Mouse (Mus musculus) T-helper 17 cell (primary cell): ENCODE data around the gene Foxl1.

Experiments
- in situ Hi-C, 2 experiments: fragments of 300-600 bp; cut with MboI, MseI; formaldehyde crosslinking; loops; 1 replicate in 1 of 2; 2 replicates in 1 of 2; pipeline ENCODE4 v1.15.1; 2025; ENCODE audit warnings: high pct_unique_total_duplicates in 2 of 2

Gene Foxl1

DNA sequence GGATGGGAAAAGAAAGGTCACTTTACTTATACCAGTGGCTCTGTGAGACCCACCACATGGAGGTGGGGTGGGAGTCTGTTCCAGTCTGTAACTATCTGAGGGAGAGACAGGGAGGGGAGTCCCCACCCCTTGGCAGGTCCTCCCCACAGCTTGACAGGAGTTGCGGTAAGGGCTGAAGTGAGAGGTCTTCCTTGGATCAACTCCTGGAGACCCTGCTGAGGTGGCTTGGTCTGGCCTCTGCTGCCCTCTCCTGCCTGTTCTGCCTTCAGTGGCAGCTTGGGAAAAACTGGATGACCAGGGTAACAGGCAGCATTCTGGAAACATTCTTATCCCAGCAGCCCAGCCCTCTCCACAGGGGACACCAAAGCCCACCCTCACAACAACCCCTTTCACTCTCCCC lies 37.0 kb upstream of the Foxl1 start:
- in situ Hi-C loops = loop anchor here (5.0 to 25.0 kb wide), 2 partner anchors 118 to 453 kb away; partner anchors contain the start of gene 1190005I06Rik (in 1 of the 2)

DNA sequence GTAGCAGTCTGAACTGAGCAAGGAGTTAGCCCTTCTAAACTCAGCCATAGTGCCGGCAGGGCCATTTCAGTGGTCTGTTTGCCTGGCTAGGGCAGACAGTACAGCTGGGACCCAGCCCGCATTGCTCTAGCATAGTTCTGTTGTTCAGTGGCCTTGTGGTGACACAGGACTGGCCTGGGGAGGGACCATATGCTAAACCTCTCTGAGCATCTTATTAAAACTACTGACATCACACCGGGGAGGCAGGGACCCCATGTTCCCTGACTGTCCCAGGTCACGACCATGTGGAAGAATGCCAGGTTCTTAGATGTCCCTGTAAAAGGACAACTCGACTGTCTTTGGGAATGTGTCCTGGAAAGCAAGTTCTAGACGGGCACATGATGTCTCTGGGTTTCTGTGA lies 35.6 kb upstream of the Foxl1 start:
- in situ Hi-C loops = loop anchor here (5.0 to 25.0 kb wide), 2 partner anchors 120 to 455 kb away; partner anchors contain the start of gene 1190005I06Rik (in 1 of the 2)

DNA sequence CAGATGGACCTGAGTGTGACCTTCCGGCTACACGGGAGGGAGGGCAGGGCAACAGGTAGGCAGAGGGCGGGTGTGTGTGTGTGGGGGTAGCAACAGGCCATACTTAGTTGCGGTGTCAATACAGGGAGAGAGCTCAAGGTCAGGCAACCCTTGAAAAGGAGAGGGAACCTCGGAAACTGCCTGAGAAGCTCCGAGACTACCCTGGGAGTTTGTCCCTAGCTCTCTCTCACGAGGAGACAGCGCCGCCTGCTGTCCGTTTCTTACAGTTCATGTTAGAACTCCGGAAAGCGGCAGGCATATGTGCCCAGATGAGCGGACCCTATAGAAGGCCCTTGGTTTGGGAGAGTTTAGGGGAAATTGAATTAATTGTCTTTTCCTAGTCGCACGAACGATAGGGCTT lies 35.1 kb upstream of the Foxl1 start:
- in situ Hi-C loops = loop anchor here (5.0 to 25.0 kb wide), 2 partner anchors 120 to 455 kb away; partner anchors contain the start of gene 1190005I06Rik (in 1 of the 2)

DNA sequence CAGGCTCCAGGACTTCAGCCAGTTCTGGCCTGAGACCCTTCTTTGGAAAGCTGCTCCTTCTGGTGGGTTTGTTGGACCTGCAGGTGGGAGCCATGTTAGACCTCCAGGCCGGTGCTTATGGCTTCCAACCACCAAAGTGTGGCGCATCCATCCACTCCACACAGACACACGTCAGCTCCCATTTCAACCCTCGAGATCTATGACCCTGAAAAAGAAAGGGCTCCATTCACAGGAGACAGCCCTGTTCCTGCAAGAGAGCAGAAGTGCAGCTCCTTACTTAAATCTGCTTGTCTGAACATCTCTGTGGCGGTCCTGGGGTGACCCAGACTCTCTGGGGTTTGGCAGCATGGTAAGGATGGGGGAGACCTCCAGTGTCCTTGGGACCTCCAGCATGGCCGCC lies 34.2 kb upstream of the Foxl1 start:
- in situ Hi-C loops = loop anchor here (5.0 to 25.0 kb wide), 2 partner anchors 121 to 456 kb away; partner anchors contain the start of gene 1190005I06Rik (in 1 of the 2)

DNA sequence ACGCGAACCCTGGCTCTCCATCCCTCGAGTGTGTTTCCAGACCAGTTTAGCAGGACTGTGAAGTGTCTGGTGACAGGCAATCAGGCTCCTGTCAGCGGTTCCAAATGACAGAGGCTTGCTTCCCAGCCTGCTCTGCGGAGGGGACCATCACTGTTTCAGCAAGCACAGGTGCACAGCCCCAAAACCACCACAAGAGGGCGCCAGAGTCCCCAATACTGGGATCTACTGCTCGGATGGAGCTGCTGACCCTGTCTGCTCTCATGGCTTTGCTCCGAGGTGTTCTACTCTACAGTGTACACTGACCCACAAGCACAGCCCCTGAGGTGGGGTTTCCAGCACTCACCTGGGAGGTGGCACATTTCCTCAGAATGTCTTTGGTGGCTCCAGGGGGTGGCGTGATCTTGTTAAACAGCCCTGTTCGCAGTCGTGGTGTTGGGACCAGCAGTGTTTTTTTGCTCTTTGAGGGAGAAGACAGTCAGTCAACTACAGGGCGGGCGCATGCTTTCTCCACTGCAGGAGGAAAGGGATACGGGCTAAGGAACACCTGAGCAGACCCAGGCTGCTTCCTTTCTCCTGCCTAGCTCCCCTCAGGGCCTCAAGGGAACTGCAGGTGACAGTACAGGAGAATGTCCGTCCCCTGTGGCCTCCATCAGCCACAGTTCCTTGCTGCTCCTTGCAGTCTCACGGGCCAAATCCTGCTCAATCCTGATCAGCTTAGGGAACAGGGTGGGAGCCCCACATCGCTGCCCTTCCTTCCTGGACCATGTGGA lies 23.5 kb upstream of the Foxl1 start:
- in situ Hi-C loops = loop anchor here (5.0 to 10.0 kb wide), 3 partner anchors 408 to 429 kb away; no protein-coding TSS in a partner anchor

DNA sequence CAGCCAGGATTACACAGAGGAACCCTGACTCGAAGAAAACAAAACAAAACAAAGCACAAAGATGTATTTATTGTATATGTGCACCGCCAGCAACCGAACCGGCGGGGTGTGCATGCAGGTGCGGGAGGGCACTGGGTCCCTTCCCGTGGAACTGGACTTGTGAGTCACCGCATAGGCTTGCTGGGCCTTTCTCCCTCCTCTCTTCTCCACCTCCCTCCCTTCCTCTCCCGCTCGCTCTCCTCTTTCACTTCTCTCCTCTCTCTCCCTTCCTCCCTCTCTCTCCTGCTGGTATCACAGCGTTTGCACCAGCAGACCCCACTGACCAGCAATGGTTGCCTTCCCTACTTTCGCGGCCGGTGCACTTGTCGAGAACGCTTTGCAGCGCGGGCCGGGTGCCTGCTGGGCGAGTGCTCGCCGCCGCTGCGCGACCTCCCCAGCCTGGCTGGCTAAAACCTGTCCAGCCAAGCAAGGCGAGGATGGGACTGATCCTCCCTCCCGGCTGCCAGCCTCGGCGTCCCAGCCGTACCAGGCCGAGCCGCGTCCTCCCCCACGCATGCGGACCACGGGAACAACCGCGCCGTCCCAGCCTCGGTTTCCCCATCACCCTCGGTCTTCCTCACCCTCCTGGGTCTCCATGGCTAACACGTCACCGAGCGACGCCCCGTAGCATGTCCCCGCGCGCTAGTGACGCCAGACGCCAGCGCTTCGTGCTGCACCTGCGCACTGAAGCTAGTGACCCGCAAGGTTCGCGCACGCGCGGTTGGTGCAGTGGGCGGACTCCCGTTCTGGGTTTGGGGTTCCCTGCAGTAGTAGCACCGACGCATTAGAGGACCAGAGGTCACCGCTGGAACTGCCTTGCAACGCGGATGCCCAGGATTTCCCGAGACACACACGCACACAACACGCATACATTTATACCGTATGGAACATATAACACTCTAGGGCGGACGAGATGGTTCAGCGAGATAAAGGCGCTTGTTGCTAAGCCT lies 19.8 kb upstream of the Foxl1 start, which contains the start of gene Mthfsd:
Gene Mthfsd, minus strand, starts transcription at position 725 of the 989 bp plus-strand sequence.
- in situ Hi-C loops = loop anchor here (10.0 kb wide), 2 partner anchors 423 to 433 kb away; no protein-coding TSS in a partner anchor

DNA sequence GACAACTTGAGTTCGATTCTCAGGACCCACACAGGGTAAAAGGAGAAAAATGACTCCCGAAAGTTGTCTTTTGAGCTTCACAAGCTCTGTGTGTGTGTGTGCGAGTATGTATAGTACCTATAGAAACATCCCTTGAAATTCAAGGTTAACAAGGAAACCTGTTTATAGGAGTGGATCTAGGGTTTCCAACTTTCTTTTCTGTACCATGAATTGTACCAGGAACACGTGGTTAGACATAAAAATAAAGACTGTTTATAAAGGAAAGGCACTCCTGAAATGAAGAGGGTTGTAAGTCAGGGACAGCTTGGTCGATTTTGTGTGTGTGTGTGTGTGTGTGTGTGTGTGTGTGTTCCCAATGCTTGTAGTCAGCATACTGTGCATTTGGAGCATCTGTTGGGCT lies 19.1 kb upstream of the Foxl1 start:
- in situ Hi-C loops = loop anchor here (10.0 kb wide), 2 partner anchors 424 to 434 kb away; no protein-coding TSS in a partner anchor

DNA sequence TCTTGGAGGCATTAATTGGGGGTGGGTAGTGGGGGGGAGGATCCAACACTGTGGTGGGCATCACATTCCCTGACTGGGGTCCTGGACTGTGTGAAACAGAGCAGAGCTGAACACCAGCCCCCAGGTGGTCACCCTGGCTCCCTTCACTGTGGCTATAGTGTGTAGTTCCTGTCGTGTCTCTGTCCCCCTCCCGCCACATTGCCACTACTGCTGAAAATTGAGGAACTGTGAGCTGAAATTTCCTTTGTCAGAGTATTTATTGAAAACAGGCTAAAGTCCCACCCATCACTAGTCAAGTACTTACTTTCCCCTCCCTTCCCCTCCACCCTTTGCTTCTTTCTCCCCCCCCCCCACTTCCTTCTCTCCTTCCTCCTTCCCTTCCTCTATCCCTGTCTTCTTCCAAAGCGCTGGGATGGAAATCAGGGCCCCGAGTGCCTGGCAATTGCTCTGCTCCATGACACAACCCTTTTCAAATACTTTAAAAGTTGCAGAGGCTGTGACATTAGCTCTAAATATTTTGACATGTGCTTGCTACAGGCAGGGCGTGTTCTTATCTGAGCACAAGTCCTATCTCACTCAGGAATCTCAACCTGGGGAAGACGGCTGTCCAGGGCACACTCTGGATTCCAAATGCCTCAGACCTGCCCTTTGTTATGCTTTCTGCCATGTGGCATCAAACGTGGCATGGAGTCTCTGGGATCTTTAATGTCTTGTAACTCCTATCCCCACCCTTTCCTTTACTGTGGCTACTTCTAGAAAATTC lies 16.4 kb upstream of the Foxl1 start:
- in situ Hi-C loops = no loop called here

DNA sequence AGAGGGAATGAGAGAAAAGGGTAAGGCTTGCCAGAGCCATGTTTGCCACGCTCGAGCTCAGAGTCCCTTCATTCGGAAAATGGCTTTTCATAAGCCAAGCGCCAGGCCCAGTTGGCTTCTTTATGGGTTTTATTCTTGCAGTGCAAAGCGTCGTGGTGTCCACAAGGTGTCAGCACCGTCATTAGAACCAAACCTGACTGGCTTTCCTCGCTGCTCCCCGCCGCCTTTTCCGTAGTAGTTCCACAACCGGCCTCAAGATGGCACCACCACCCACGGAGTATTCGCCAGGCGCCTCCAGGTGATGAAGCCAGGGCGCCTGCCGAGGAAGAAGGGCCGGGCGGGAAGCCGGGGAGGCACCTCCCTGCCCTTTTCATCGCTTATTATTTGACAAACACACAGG lies 14.5 kb upstream of the Foxl1 start:
- in situ Hi-C loops = no loop called here

DNA sequence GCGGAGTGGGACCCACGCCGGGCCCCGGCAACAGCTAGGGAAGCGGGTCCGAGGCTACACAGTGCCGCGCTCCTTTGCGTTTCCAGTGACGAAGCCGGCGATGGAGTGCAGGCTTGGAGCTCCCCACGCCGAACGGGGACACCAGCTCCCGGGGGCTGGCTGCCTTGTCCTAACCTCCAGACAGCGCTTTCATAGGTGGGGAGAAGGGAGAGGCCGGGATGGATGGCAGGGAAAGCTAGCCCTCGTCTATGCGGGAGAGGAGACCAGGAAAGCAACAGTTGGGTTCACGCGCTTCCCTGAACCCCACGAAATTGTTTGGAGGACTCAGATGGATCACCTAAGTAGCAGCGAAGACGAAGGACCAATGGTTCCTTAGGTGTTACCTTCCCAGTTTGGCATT lies 12.6 kb upstream of the Foxl1 start:
- in situ Hi-C loops = loop anchor here (5.0 kb wide), 2 partner anchors 87 to 97 kb away; no protein-coding TSS in a partner anchor

DNA sequence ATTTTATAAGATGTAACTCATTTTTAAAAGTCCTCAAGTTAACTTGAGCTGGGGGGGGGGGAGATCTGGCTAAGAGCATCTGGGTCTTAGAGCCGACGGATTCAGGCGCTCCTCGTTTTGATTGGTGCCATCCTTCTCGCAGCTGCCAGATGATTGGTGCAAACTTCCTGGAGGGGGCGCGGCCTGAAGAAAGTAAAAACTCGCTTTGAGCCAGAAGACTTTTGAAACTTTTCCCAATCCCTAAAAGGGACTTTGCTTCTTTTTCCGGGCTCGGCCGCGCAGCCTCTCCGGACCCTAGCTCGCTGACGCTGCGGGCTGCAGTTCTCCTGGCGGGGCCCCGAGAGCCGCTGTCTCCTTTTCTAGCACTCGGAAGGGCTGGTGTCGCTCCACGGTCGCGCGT lies 11.8 kb upstream of the Foxl1 start, which contains the start of gene Foxc2:
Gene Foxc2, plus strand, starts transcription at position 224 of the 400 bp plus-strand sequence.
- in situ Hi-C loops = loop anchor here (5.0 kb wide), 2 partner anchors 86 to 96 kb away; no protein-coding TSS in a partner anchor

DNA sequence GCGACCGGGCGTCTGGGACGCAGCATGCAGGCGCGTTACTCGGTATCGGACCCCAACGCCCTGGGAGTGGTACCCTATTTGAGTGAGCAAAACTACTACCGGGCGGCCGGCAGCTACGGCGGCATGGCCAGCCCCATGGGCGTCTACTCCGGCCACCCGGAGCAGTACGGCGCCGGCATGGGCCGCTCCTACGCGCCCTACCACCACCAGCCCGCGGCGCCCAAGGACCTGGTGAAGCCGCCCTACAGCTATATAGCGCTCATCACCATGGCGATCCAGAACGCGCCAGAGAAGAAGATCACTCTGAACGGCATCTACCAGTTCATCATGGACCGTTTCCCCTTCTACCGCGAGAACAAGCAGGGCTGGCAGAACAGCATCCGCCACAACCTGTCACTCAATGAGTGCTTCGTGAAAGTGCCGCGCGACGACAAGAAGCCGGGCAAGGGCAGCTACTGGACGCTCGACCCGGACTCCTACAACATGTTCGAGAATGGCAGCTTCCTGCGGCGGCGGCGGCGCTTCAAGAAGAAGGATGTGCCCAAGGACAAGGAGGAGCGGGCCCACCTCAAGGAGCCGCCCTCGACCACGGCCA lies 11.1 kb upstream of the Foxl1 start:
- in situ Hi-C loops = loop anchor here (5.0 kb wide), 2 partner anchors 86 to 96 kb away; no protein-coding TSS in a partner anchor

DNA sequence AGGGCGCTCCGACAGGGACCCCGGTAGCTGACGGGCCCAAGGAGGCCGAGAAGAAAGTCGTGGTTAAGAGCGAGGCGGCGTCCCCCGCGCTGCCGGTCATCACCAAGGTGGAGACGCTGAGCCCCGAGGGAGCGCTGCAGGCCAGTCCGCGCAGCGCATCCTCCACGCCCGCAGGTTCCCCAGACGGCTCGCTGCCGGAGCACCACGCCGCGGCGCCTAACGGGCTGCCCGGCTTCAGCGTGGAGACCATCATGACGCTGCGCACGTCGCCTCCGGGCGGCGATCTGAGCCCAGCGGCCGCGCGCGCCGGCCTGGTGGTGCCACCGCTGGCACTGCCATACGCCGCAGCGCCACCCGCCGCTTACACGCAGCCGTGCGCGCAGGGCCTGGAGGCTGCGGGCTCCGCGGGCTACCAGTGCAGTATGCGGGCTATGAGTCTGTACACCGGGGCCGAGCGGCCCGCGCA lies 10.5 kb upstream of the Foxl1 start:
- in situ Hi-C loops = loop anchor here (5.0 kb wide), 2 partner anchors 85 to 95 kb away; no protein-coding TSS in a partner anchor

DNA sequence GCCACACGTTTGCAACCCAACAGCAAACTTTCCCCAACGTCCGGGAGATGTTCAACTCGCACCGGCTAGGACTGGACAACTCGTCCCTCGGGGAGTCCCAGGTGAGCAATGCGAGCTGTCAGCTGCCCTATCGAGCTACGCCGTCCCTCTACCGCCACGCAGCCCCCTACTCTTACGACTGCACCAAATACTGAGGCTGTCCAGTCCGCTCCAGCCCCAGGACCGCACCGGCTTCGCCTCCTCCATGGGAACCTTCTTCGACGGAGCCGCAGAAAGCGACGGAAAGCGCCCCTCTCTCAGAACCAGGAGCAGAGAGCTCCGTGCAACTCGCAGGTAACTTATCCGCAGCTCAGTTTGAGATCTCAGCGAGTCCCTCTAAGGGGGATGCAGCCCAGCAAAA lies 9.8 kb upstream of the Foxl1 start:
- in situ Hi-C loops = loop anchor here (5.0 kb wide), 2 partner anchors 84 to 94 kb away; no protein-coding TSS in a partner anchor

DNA sequence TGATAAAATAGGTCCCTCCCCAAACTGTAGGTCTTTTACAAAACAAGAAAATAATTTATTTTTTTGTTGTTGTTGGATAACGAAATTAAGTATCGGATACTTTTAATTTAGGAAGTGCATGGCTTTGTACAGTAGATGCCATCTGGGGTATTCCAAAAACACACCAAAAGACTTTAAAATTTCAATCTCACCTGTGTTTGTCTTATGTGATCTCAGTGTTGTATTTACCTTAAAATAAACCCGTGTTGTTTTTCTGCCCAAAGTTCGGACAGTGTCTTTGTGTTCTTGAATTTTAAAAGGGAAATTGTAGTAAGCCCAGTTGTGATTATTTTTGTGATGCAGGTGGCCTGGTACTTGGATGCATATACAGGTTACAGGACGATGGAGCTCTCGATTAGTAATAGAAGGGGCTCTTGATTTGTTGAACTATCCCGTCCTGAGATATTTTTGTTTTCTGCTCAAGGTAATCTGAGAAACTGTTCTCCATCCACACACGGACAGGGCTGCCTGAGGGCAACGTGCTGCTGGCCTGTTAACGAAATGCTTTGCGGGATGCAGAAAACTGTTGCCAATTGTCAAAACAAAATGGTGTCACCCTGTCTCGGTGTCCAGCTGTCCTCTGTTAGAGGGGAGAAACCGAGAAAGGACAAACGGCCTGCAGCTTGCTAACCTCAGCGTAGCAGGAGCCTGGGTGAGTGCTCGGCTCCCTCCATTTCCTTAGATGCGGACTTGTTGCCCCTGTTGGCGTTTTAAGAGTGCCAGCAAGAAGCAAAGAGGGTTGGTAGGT lies 8.9 kb upstream of the Foxl1 start:
- in situ Hi-C loops = loop anchor here (5.0 kb wide), 2 partner anchors 83 to 93 kb away; no protein-coding TSS in a partner anchor

DNA sequence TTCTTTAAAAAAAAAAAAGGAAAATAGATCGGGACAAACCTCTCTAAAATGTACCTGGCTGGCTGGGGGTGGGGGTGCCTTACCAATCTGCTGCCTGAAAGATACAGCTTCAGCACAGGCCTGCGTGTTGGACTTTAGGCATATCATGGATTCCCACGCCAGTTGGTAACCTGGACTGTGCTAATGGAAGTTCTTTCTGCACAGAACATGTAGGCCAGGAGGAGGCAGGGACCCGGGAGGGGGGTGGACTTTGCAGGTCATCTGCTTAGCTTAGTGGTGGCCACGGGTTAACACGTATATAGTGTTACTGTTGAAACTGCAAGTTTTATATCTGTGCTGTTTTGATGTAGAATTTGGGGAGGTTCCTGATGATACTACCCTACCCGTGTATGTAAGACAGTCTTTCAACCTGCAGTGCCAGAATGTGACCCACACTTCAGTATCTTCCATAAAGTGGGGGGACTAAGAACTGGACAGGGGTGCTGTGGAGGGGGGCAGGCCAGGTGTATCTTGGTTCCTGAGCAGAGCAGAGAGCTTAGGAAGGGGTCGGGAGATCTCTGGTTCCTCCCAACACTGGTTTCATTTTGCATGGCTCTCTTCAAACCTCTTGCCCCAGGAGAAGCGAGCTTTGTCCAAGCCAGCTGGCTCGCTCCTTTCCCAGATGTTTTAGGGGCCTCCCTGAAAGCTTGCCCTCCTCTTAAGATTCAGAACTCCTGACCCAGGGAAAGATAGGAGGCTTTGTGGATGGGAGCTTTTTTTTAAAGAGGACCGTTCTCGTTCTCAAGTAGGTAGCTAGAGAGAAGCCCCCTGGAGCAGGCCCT lies 7.9 kb upstream of the Foxl1 start:
- in situ Hi-C loops = loop anchor here (5.0 kb wide), 2 partner anchors 82 to 92 kb away; no protein-coding TSS in a partner anchor

DNA sequence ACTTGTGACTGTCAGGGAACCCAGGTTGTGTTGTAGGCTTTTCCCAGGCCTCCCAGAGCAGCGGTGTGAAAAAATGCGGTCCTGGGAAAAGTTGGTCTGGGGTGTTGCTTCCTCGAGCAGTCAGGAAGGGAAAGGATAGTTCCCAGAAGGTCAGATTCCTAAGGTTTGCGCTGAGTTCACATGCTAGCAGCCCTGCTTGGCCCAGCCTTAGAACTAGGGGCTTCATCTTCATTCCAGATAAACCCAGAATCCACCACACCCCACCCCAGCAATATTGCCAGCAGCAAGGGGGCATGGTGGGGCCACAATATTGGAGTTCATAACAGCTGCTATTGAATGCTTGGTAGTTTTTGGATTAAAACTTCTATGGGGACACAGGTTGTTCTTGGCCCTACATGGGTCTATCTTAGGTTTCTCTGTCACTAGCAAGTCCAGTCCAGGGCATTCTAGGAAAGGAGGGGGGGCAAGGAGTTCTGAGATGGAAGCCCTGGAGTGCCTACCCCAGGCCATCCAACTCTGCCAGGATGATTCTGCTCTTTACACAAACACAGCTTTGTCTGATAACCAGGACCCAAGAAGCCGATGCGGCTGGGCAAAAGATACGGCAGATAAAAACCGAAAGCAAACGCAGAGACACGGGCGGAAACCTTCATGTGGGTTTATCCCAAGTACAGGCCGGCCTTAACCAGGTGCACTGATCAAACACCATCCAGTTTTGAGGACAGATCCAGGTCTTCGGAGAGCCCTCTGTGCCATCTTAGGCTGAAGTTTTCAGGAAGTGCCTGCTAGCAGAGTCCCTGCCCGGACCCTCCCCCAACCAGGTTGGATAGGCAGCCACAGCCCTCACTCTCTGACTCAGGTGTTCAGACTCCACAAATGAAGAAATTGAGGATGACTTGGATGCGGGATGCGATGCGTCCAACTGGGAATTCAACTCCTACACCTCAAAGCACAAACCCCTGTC lies 7.0 kb upstream of the Foxl1 start:
- in situ Hi-C loops = no loop called here
